Mouse (Mus musculus) limb, embryonic 10.5 days (tissue): Measurements from ENCODE around the gene Ing3. TPM values are rescaled to one million over a fixed set of nuclear protein-coding genes. Genes with fewer than 3 reads are reported as not detected.

Experiments
- DNase-seq: peaks from one replicate; pipeline ENCODE4 v3.0.0-alpha.2; 2017; ENCODE audit warnings: low spot score
- H3K27ac ChIP-seq: fragments of 300-500 bp; sonication (generic); 2 replicates; pipeline ENCODE4 v1.5.1; 2016; ENCODE audit warnings: mild to moderate bottlenecking
- H3K27me3 ChIP-seq: fragments of 300-500 bp; sonication (generic); 2 replicates; pipeline ENCODE4 v1.6.1; 2016; ENCODE audit warnings: low read depth, mild to moderate bottlenecking; ENCODE audit not compliant: poor library complexity, severe bottlenecking
- H3K36me3 ChIP-seq: fragments of 300-500 bp; sonication (generic); 2 replicates; pipeline ENCODE4 v1.6.1; 2016; ENCODE audit warnings: mild to moderate bottlenecking, moderate library complexity
- H3K4me1 ChIP-seq: fragments of 300-500 bp; sonication (generic); 2 replicates; pipeline ENCODE4 v1.6.1; 2016
- H3K4me3 ChIP-seq: fragments of 300-500 bp; sonication (generic); 2 replicates; pipeline ENCODE4 v1.5.1; 2016; ENCODE audit warnings: mild to moderate bottlenecking, moderate library complexity
- H3K9me3 ChIP-seq: fragments of 300-500 bp; sonication (generic); replicated peaks from 2 replicates; pipeline ENCODE4 v1.6.1; 2016; ENCODE audit warnings: mild to moderate bottlenecking
- WGBS: fragments of 180-500 bp; shearing (Covaris S2); methylation state at CpG from one replicate; pipeline ENCODE4 v1.1.7; 2016; 5-methylcytosine and 5-hydroxymethylcytosine counted together
- polyA plus RNA-seq: library from polyadenylated mRNA; unstranded; fragments of >200 nt; fragmentation: Nextera tagmentation; extraction: Ambion mirVana; gene quantifications from 2 replicates; pipeline ENCODE4 v1.2.1, GENCODE M21; 2016

Ing3 gene
- polyA plus RNA-seq, 1 experiment from 2014 or later = 57.8 TPM

DNA sequence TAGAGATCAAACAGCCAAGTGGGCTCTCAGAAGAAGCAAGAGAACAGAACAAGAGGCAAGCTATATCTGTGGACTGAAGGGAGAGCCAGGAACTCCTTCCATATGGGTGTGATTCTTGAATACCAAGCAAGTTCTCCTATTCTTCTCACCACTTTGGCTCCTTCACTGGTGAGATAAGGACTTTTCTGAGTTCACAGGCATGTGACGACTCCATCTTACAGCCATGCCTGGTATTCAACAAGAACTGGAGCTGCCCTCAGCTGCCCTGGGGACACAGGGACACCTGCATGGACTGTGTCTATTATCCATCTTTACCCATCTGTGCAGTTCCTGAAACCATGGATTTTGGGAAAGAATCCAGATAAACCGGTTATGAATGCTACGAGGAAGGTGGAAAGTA lies 51.5 kb downstream of the Ing3 start:
- DNase-seq = no peak
- Histone ChIP-seq H3K27me3 (no peaks in the 10 kb centered on the region), H3K4me1 (peaks cover 78% of the 10 kb centered on the region), H3K4me3 (no peak overlapping the region), H3K27ac (peak overlapping the region; percentile 28; the same call in 1 of the 2 replicates), H3K9me3 (no peaks in the 10 kb centered on the region), H3K36me3 (peaks cover 43% of the 10 kb centered on the region)
- WGBS = 94% methylated on average over 3 of the region's 3 CpGs

DNA sequence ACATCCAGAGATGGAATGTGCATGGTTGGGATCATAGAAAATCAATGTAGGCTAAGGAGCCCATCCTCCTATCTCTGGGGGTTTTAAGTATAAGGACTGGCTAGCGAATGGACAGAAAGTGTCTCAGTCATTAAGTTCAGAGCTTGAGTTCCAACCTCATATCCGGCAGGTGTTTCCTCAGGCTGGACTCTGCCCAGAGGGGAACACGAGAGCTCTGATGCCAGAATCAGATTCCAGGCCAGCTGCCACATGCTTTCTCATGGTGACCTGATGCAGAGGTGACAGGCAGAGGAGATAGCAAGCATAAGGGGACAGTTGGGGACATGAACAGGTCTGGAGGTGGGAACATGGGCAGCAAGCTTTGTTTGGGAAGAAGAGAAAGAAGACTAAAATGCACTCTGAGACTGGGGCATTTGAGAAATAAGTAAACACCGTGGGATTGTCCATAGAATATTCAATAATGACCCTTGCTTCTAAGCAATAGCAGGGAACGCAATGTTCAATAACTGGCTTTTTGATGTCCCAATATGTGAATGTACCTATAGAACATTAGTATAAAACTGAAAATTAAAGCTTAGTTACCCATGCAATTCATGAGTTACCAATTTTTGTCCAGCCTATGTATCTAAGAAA lies 52.0 kb downstream of the Ing3 start:
- no peaks in the 10 kb centered on the region for H3K27me3 ChIP-seq
- peaks cover 75% of the 10 kb centered on the region for H3K4me1 ChIP-seq
- no peak for DNase-seq
- peaks cover 43% of the 10 kb centered on the region for H3K36me3 ChIP-seq
- H3K4me3 ChIP-seq = no peak overlapping the region
- WGBS = 84% methylated on average over 5 of the region's 5 CpGs
- H3K27ac ChIP-seq = 0 out of 2 replicates have a peak overlapping the region, but pooled peaks have one; percentile 34
- H3K9me3 ChIP-seq = no peaks in the 10 kb centered on the region

DNA sequence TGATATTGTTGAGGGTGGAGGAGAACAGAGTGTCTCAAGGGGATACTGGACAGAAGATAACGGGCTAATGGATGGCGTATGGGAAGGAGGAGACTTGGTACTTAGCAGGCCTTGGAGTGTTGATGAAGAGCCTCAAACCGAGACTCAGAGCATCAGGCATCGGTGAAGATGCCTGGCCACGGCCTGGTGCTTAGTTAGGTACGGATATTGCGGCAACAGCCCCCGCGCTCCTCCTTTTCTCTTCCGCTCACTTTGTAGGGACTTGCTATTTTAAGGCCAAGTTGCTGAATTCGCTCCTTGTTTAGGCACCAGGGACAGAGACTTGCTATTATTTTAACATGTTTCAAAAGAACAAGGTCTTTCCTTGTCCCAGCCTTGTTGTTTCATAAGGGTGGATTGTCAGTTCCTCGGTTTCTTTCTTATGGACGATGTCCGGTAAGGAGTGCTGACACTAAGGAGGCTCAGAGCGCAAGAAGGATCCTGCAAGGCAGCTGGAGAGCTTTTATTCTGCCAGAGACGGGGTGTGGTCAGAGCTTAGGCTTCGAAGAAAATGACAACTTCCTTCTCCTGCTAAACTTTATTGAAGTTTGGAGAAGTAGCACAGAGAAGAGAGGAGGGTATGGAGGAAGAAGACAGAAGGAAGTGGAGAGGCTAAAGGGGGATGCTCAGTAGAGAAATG lies 53.3 kb downstream of the Ing3 start:
- no peaks in the 10 kb centered on the region for H3K9me3 ChIP-seq
- 65% methylated on average over 17 of the region's 17 CpGs for WGBS
- H3K36me3 ChIP-seq = peaks cover 44% of the 10 kb centered on the region
- H3K27me3 ChIP-seq = no peaks in the 10 kb centered on the region
- H3K4me1 ChIP-seq = peaks cover 65% of the 10 kb centered on the region
- peak overlapping the region; percentile 66 for H3K27ac ChIP-seq
- no peak overlapping the region for H3K4me3 ChIP-seq
- DNase-seq = no peak

DNA sequence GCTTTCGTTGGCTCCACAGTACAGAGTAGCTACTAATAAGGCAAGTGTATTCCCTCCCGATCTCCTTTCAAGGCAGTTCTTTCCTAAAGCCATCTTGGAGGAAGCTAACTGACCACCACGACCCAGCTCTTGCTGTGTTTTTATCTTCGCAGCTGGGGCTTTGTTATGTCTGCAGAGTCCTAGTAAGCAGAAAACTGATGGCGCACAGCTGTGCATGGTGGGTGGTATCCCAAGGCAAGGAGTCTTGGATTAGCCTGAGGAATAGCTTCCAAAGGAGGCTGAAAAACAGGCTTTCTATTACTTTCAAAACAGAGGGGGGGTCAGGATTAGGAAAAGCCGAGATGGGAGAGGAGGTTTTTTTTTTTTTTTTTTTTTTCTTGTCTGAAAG lies 53.8 kb downstream of the Ing3 start:
- Histone ChIP-seq H3K27ac (peak overlapping the region; percentile 66), H3K27me3 (no peaks in the 10 kb centered on the region), H3K4me3 (no peak overlapping the region), H3K4me1 (peaks cover 60% of the 10 kb centered on the region), H3K36me3 (peaks cover 48% of the 10 kb centered on the region), H3K9me3 (no peaks in the 10 kb centered on the region)
- 23% methylated on average over 6 of the region's 6 CpGs for WGBS
- peak; percentile 71 for DNase-seq

DNA sequence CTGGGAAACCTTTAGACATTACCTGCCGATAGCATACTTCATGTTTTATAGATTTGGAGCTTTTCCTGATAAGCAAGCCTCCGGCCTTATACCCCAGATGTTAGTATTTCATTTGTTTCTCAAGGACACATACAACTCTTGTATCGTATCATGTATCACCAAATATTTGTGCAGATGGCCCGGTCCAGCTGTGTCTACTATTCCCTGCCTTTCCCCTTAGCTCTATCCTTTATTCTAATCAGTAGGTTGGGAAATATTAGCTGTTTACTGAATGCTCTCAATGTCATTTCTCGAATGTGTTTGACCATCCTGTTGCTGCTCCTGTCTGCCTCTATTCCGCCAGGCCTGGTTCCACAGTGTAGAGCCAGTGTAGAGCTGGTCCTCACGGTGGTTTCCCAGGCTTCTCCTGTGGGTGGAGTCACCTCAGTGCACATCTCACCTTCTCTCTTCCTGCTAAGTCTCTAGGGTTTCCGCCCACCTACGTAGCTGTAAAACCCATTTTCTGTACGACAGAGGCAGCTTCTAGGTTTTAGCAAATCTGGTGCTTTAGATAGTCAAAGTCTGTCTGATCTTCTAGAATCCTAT lies 54.7 kb downstream of the Ing3 start:
- H3K4me1 ChIP-seq = peaks cover 51% of the 10 kb centered on the region
- no peak for DNase-seq
- H3K9me3 ChIP-seq = no peaks in the 10 kb centered on the region
- peak overlapping the region; percentile 66 for H3K27ac ChIP-seq
- no peaks in the 10 kb centered on the region for H3K27me3 ChIP-seq
- peaks cover 56% of the 10 kb centered on the region for H3K36me3 ChIP-seq
- no peak overlapping the region for H3K4me3 ChIP-seq
- 91% methylated on average over 10 of the region's 10 CpGs for WGBS

DNA sequence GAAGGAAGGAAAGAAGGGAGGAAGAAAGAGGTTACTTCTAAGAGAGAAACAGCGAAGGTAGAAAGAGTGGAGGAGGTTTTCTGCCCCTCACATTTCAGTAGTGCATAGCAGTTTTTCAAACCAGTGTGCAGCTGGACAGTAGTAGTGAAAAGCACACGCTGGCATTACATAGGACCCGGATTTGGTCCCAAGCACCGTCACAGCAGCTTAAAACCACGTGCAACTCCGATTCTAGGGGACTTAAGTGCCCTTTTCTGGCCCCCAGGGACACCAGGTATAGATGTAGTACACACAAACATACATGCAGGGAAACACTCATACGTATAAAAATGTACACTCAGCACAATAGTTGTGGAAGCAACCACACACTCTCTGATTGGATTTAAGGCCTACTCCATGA lies 59.0 kb downstream of the Ing3 start:
- no peaks in the 10 kb centered on the region for H3K9me3 ChIP-seq
- peaks cover 16% of the 10 kb centered on the region for H3K4me1 ChIP-seq
- no peak for DNase-seq
- 94% methylated on average over 7 of the region's 7 CpGs for WGBS
- peaks cover 72% of the 10 kb centered on the region for H3K36me3 ChIP-seq
- no peaks in the 10 kb centered on the region for H3K27me3 ChIP-seq
- H3K4me3 ChIP-seq = no peak overlapping the region
- H3K27ac ChIP-seq = no peak overlapping the region

DNA sequence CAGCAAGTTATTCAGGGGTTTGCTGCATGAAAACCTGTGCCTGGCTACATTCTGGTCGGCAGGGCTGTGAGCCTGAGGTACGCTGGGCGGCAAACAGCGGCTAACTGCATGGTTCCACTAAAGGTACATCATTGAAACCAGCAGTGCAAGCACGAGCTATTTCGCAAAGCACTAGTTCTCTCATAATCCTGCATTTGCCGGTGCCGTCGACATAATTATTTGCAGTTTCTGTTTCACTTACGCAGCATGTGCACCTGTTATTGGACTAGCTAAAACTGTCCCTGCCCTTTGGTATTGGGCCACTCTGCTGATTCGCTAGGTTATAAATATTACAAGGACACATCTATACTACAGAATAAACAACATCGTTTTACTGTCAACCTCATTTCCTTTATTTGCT lies 60.9 kb downstream of the Ing3 start:
- no peak for DNase-seq
- Histone ChIP-seq H3K27ac (no peak overlapping the region), H3K36me3 (peaks cover 73% of the 10 kb centered on the region), H3K4me1 (peaks cover 18% of the 10 kb centered on the region), H3K4me3 (no peak overlapping the region), H3K27me3 (no peaks in the 10 kb centered on the region), H3K9me3 (no peaks in the 10 kb centered on the region)
- WGBS = 88% methylated on average over 12 of the region's 12 CpGs

DNA sequence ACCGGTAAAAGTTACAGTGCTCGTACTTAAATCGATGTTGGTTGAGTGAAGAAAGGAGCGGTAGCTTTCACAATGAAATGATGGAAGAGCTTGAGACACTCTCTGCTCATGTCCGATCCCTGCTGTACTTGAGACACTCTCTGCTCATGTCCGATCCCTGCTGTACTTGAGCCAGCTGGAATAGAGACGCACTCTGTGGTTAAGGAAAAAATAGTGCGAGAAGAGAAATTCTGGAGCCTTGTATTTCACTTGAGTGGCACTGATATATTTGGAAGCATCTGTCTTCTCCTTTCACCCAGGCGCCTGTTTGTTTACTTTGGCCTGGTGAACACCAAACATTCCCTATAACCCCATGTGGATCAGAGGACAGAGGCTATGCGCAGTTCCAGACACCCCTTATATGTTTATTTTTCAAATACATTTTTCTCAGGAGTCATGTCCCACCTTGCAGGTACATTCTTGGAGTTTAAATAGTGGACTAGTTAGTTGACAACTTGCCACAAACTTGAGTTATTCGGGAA lies 61.5 kb downstream of the Ing3 start:
- peaks cover 72% of the 10 kb centered on the region for H3K36me3 ChIP-seq
- no peak for DNase-seq
- WGBS = 94% methylated on average over 11 of the region's 11 CpGs
- no peak overlapping the region for H3K4me3 ChIP-seq
- peaks cover 18% of the 10 kb centered on the region for H3K4me1 ChIP-seq
- no peak overlapping the region for H3K27ac ChIP-seq
- no peaks in the 10 kb centered on the region for H3K27me3 ChIP-seq
- no peaks in the 10 kb centered on the region for H3K9me3 ChIP-seq

DNA sequence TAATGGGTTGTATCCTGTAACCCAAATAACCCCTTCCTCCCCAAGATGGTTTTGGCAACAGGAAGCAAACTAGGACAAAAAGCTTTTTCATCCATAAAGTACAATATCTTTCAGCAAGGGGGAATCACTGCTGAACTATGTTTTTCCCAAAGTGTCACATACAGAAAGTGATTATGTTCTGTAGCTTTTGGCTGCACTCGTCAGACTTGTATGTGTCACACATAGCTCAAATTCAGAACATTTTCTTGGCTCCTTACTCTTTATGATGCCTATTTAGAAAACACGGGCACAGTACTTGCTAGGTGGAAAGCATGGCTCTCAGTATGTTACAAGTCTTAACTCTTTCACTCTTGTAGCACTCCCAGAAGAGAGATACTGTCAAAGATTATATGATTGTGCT lies 62.2 kb downstream of the Ing3 start:
- Histone ChIP-seq H3K36me3 (peaks cover 79% of the 10 kb centered on the region), H3K9me3 (no peaks in the 10 kb centered on the region), H3K4me1 (peaks cover 19% of the 10 kb centered on the region), H3K4me3 (no peak overlapping the region), H3K27me3 (no peaks in the 10 kb centered on the region), H3K27ac (no peak overlapping the region)
- WGBS = 80% methylated on average over 2 of the region's 2 CpGs
- no peak for DNase-seq

DNA sequence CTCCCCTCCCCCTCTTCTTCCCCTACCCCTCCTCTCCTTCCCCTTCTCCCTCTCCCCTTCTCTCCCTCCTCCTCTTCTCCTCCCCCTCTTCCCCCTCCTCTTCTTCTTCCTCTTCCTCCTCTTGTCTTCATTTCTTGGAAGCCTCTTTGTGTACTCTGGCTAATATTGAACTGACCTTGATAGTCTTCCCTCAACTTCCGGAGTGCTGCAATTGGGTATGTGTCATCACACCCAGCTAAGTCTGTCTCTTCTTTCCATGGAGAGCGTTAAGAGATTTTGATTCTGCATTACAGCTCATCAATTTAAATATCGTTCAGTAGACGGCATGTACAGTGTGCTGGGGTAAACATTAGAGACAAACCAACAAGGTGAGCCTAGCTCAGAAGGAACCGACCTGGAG lies 62.7 kb downstream of the Ing3 start:
- Histone ChIP-seq H3K36me3 (peaks cover 84% of the 10 kb centered on the region), H3K27ac (no peak overlapping the region), H3K4me3 (no peak overlapping the region), H3K4me1 (peaks cover 23% of the 10 kb centered on the region), H3K27me3 (no peaks in the 10 kb centered on the region), H3K9me3 (no peaks in the 10 kb centered on the region)
- WGBS = 89% methylated on average over 5 of the region's 5 CpGs
- no peak for DNase-seq

DNA sequence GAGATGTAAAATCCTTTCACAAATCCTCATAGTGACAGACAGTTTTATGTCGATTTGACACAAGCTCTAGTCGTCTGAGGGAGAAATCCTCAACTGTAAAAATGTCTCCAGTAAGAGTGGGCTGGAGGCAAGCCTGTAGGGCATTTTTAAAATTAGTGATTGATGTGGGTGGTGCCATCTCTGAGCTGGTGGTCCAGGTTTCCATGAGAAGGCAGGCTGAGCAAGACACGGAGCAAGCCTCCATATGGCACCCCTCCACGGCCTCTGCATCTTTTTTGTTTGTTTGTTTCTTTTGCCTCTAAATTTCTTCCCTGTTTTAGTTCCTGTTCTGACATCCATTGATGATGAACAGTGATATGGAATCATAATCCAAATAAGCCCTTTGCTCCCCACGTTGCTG lies 63.1 kb downstream of the Ing3 start:
- WGBS = 80% methylated on average over 5 of the region's 5 CpGs

DNA sequence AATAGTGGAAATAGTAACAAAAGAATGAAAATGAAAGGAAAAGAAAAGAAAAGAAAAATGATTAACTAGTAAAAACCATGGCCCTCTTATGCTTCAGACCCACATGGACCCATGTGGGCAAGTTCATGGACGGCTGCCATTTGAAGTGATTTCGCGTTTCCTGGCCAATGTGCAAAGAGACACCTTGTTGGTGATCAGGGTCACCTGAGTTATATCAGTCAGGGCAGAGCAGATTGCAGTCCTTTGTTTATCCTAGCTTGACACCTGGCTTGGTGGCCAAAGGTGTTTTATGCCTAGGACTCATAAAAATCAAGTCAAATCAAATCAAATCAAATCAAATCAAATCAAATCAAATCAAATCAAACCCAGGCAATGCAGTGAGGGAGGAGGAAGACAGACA lies 64.0 kb downstream of the Ing3 start:
- H3K27ac ChIP-seq = no peak overlapping the region
- peaks cover 29% of the 10 kb centered on the region for H3K4me1 ChIP-seq
- WGBS = 94% methylated on average over 3 of the region's 3 CpGs
- H3K27me3 ChIP-seq = no peaks in the 10 kb centered on the region
- no peak overlapping the region for H3K4me3 ChIP-seq
- DNase-seq = no peak
- H3K36me3 ChIP-seq = peaks cover 89% of the 10 kb centered on the region
- H3K9me3 ChIP-seq = no peaks in the 10 kb centered on the region

More for the DNA sequence above, 63.1 kb downstream of the Ing3 start:
- H3K9me3 ChIP-seq = no peaks in the 10 kb centered on the region
- no peak overlapping the region for H3K4me3 ChIP-seq
- no peak for DNase-seq
- no peaks in the 10 kb centered on the region for H3K27me3 ChIP-seq
- peaks cover 23% of the 10 kb centered on the region for H3K4me1 ChIP-seq
- no peak overlapping the region for H3K27ac ChIP-seq
- H3K36me3 ChIP-seq = peaks cover 88% of the 10 kb centered on the region

DNA sequence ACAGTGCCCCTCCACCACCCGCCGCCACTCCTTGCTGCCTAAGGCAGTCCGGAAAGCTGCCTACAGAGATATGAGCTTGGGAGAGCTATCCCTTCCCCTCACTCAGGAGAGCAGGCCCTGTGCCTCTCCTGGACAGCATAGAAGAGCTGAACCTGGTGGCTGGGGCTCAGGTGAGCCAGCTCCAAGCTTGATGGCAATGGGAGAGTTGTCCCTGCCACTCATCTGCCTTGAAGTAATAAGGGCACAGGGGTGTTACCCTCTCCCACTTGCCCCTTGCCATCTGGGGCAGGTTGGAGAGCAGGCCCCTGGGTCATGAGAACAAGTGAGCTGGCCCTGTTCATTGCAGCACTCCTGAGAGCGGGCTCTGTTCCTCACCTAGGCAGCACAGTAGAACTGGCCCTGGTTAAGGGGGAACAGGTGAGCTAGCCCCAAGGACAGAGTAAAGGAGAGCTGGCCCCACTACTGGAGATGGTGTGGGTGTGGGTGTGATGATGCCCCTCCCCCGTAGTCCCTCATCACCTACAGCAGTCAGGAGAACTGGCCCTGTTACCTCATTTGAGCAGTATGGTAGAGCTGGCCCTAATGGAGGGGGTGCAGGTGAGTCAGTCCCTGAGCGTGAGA lies 65.0 kb downstream of the Ing3 start:
- DNase-seq = no peak
- H3K36me3 ChIP-seq = peaks cover 88% of the 10 kb centered on the region
- H3K9me3 ChIP-seq = no peaks in the 10 kb centered on the region
- H3K27me3 ChIP-seq = no peaks in the 10 kb centered on the region
- no peak overlapping the region for H3K4me3 ChIP-seq
- peak overlapping the region; percentile 20; the same call in 1 of the 2 replicates for H3K27ac ChIP-seq
- 93% methylated on average over 6 of the region's 6 CpGs for WGBS
- peaks cover 40% of the 10 kb centered on the region for H3K4me1 ChIP-seq
